Mouse (Mus musculus) CH12.LX (cell line): ENCODE data around the gene Cox15. TPM values are rescaled to one million over a fixed set of nuclear protein-coding genes. Genes with fewer than 3 reads are reported as not detected.

Experiments used
- DNase-seq: peaks from one replicate; pipeline ENCODE4 v3.0.0-alpha.2; 2013; ENCODE audit errors: extremely low read depth
- H3K27ac ChIP-seq: 2 replicates; pipeline ENCODE4 v1.5.1; 2012; ENCODE audit warnings: low read depth, mild to moderate bottlenecking, control low read depth, moderate library complexity; ENCODE audit not compliant: insufficient read depth
- H3K27me3 ChIP-seq: replicated peaks from 2 replicates; pipeline ENCODE3; 2012; ENCODE audit warnings: inconsistent platforms
- H3K36me3 ChIP-seq, 2 experiments: replicated peaks in 1 of 2; 2 replicates each; pipeline versions ENCODE3 to v1.6.1; 2012; ENCODE audit warnings: inconsistent platforms in 1 of 2, low read length in 1 of 2, mild to moderate bottlenecking in 1 of 2, mixed read lengths in 1 of 2, moderate library complexity in 1 of 2; ENCODE audit not compliant: control insufficient read depth in 1 of 2, insufficient read depth in 1 of 2
- H3K4me1 ChIP-seq, 2 experiments: 2 replicates each; pipeline ENCODE4 v1.6.1; 2012; ENCODE audit warnings: inconsistent platforms in 1 of 2, moderate library complexity in 1 of 2; ENCODE audit not compliant: insufficient read depth in 2 of 2, control insufficient read depth in 1 of 2
- H3K4me2 ChIP-seq: 2 replicates; pipeline ENCODE4 v1.6.1; 2012; ENCODE audit warnings: low read depth, mild to moderate bottlenecking, control low read depth; ENCODE audit not compliant: poor library complexity, insufficient read depth, severe bottlenecking
- H3K4me3 ChIP-seq, 3 experiments: fragments of 150-350 bp in 1 of 3; sonication (generic) in 1 of 3; replicated peaks in 1 of 3; 2 replicates each; pipeline versions ENCODE3 to v1.5.1; 2011 to 2012; ENCODE audit warnings: low read depth in 2 of 3, low read length in 2 of 3, mild to moderate bottlenecking in 2 of 3, moderate library complexity in 2 of 3, control low read depth in 1 of 3, improper control_type of control experiment in 1 of 3, inconsistent platforms in 1 of 3, mixed read lengths in 1 of 3; ENCODE audit not compliant: poor library complexity in 1 of 3
- H3K79me2 ChIP-seq: replicated peaks from 2 replicates; pipeline ENCODE4 v1.6.1; 2012; ENCODE audit warnings: mild to moderate bottlenecking, moderate library complexity; ENCODE audit not compliant: control insufficient read depth, poor library complexity, insufficient read depth, severe bottlenecking; ENCODE audit errors: extremely low read depth
- H3K9ac ChIP-seq: 2 replicates; pipeline ENCODE4 v1.6.1; 2012; ENCODE audit warnings: low read depth, mild to moderate bottlenecking, control low read depth, moderate library complexity; ENCODE audit not compliant: insufficient read depth
- H3K9me3 ChIP-seq: replicated peaks from 2 replicates; pipeline ENCODE3; 2012; ENCODE audit warnings: low read length, inconsistent platforms, mixed read lengths
- CHD1 ChIP-seq: IDR thresholded peaks from 2 replicates; pipeline ENCODE4 v1.6.1; 2012; ENCODE audit warnings: low read depth, low read length, improper control_type of control experiment, inconsistent platforms
- CHD2 ChIP-seq: IDR thresholded peaks from 2 replicates; pipeline ENCODE4 v1.6.1; 2011; ENCODE audit warnings: low read length, improper control_type of control experiment
- CTCF ChIP-seq, 2 experiments: IDR thresholded peaks in 1 of 2; conservative IDR thresholded peaks in 1 of 2; 2 replicates each; pipeline ENCODE4 v1.5.1; 2011 to 2012; ENCODE audit warnings: low read depth in 2 of 2, low read length in 2 of 2, improper control_type of control experiment in 1 of 2, inconsistent platforms in 1 of 2, mild to moderate bottlenecking in 1 of 2, moderate library complexity in 1 of 2
- E2F4 ChIP-seq: IDR thresholded peaks from 2 replicates; pipeline ENCODE4 v1.6.1; 2011; ENCODE audit warnings: low read depth, low read length, improper control_type of control experiment; ENCODE audit not compliant: insufficient replicate concordance
- ELF1 ChIP-seq: IDR thresholded peaks from 2 replicates; pipeline ENCODE4 v1.6.1; 2014; ENCODE audit warnings: low read depth, mild to moderate bottlenecking, inconsistent platforms, low read length, improper control_type of control experiment
- EP300 ChIP-seq: IDR thresholded peaks from 2 replicates; pipeline ENCODE4 v1.6.1; 2011; ENCODE audit warnings: low read length, improper control_type of control experiment
- ETS1 ChIP-seq: conservative IDR thresholded peaks from 2 replicates; pipeline ENCODE4 v1.6.1; 2012; ENCODE audit warnings: low read depth, mild to moderate bottlenecking, inconsistent platforms, low read length, improper control_type of control experiment, moderate library complexity
- HCFC1 ChIP-seq: IDR thresholded peaks from 2 replicates; pipeline ENCODE4 v1.6.1; 2012; ENCODE audit warnings: low read depth, mild to moderate bottlenecking, inconsistent platforms, low read length, improper control_type of control experiment
- JUN ChIP-seq: IDR thresholded peaks from 2 replicates; pipeline ENCODE4 v1.6.1; 2011; ENCODE audit warnings: low read depth, mild to moderate bottlenecking, low read length, improper control_type of control experiment, moderate library complexity; ENCODE audit not compliant: insufficient read depth
- JUND ChIP-seq: conservative IDR thresholded peaks from 2 replicates; pipeline ENCODE4 v1.6.1; 2011; ENCODE audit warnings: low read depth, low read length, improper control_type of control experiment
- KAT2A ChIP-seq: IDR thresholded peaks from 2 replicates; pipeline ENCODE4 v1.6.1; 2012; ENCODE audit warnings: low read length, improper control_type of control experiment, inconsistent platforms; ENCODE audit not compliant: insufficient replicate concordance
- MAFK ChIP-seq: IDR thresholded peaks from 2 replicates; pipeline ENCODE4 v1.6.1; 2011; ENCODE audit warnings: low read length, improper control_type of control experiment; ENCODE audit not compliant: insufficient replicate concordance
- MAX ChIP-seq: IDR thresholded peaks from 2 replicates; pipeline ENCODE4 v1.6.1; 2011; ENCODE audit warnings: low read length, improper control_type of control experiment
- MAZ ChIP-seq: IDR thresholded peaks from 2 replicates; pipeline ENCODE4 v1.6.1; 2012; ENCODE audit warnings: low read depth, mild to moderate bottlenecking, inconsistent platforms, low read length, improper control_type of control experiment, moderate library complexity
- MEF2A ChIP-seq: IDR thresholded peaks from 2 replicates; pipeline ENCODE4 v1.6.1; 2014; ENCODE audit warnings: low read depth, mild to moderate bottlenecking, inconsistent platforms, low read length, improper control_type of control experiment, borderline replicate concordance
- NELFE ChIP-seq: IDR thresholded peaks from 2 replicates; pipeline ENCODE4 v1.6.1; 2011; ENCODE audit warnings: low read depth, low read length, improper control_type of control experiment
- NRF1 ChIP-seq: IDR thresholded peaks from 2 replicates; pipeline ENCODE4 v1.6.1; 2014; ENCODE audit warnings: low read depth, mild to moderate bottlenecking, inconsistent platforms, low read length, improper control_type of control experiment, moderate library complexity
- PAX5 ChIP-seq: IDR thresholded peaks from 2 replicates; pipeline ENCODE4 v1.6.1; 2012; ENCODE audit warnings: low read length, inconsistent platforms, mixed read lengths
- POLR2A ChIP-seq: IDR thresholded peaks from 2 replicates; pipeline ENCODE4 v1.6.1; 2011; ENCODE audit warnings: low read depth, mild to moderate bottlenecking, improper control_type of control experiment, low read length
- POLR2AphosphoS2 ChIP-seq: IDR thresholded peaks from 2 replicates; pipeline ENCODE4 v1.6.1; 2011; ENCODE audit warnings: low read depth, low read length, improper control_type of control experiment
- RAD21 ChIP-seq: IDR thresholded peaks from 2 replicates; pipeline ENCODE4 v1.6.1; 2011; ENCODE audit warnings: low read depth, mild to moderate bottlenecking, low read length, improper control_type of control experiment, moderate library complexity
- RCOR1 ChIP-seq: conservative IDR thresholded peaks from 2 replicates; pipeline ENCODE4 v1.6.1; 2012; ENCODE audit warnings: low read depth, mild to moderate bottlenecking, inconsistent platforms, low read length, improper control_type of control experiment
- SIN3A ChIP-seq: IDR thresholded peaks from 2 replicates; pipeline ENCODE4 v1.6.1; 2012; ENCODE audit warnings: low read length, improper control_type of control experiment, inconsistent platforms
- SMC3 ChIP-seq: IDR thresholded peaks from 2 replicates; pipeline ENCODE4 v1.6.1; 2011; ENCODE audit warnings: low read depth, low read length, improper control_type of control experiment
- TCF12 ChIP-seq: IDR thresholded peaks from 2 replicates; pipeline ENCODE4 v1.6.1; 2014; ENCODE audit warnings: low read depth, mild to moderate bottlenecking, inconsistent platforms, low read length, improper control_type of control experiment
- UBTF ChIP-seq: IDR thresholded peaks from 2 replicates; pipeline ENCODE4 v1.6.1; 2012; ENCODE audit warnings: low read depth, mild to moderate bottlenecking, inconsistent platforms, low read length, improper control_type of control experiment, moderate library complexity
- USF1 ChIP-seq: IDR thresholded peaks from 2 replicates; pipeline ENCODE4 v1.6.1; 2014; ENCODE audit warnings: low read depth, mild to moderate bottlenecking, inconsistent platforms, low read length, improper control_type of control experiment
- USF2 ChIP-seq: conservative IDR thresholded peaks from 2 replicates; pipeline ENCODE4 v1.6.1; 2011; ENCODE audit warnings: low read depth, low read length, improper control_type of control experiment
- ZKSCAN1 ChIP-seq: IDR thresholded peaks from 2 replicates; pipeline ENCODE4 v1.6.1; 2012; ENCODE audit warnings: low read depth, inconsistent platforms, low read length, improper control_type of control experiment, borderline replicate concordance
- ZMIZ1 ChIP-seq: IDR thresholded peaks from 2 replicates; pipeline ENCODE4 v1.6.1; 2012; ENCODE audit warnings: low read depth, mild to moderate bottlenecking, inconsistent platforms, low read length, improper control_type of control experiment
- ZNF384 ChIP-seq: IDR thresholded peaks from 2 replicates; pipeline ENCODE4 v1.6.1; 2012; ENCODE audit warnings: low read depth, low read length, improper control_type of control experiment, inconsistent platforms
- dilution Hi-C: fragments of 300-500 bp; cut with MboI; formaldehyde crosslinking; loops from 2 replicates; pipeline ENCODE4 v1.14.3; 2020; ENCODE audit warnings: low sequenced_read_pairs; ENCODE audit not compliant: extremely low pct_unique_long_range_greater_than_20kb, extremely low pct_ligation_motif_present
- in situ Hi-C: fragments of 300-500 bp; cut with MboI; formaldehyde crosslinking; loops from 3 replicates; pipeline ENCODE4 v1.14.3; 2019; ENCODE audit warnings: low sequenced_read_pairs, low pct_ligation_motif_present, low pct_unique_long_range_greater_than_20kb, mixed read lengths
- polyA plus RNA-seq: library from polyadenylated mRNA; unstranded; fragments of >175 nt; gene quantifications from 2 replicates; pipeline ENCODE4 v1.2.1, GENCODE M21; 2012; ENCODE audit warnings: low read depth; ENCODE audit not compliant: insufficient read length
- total RNA-seq, 2 experiments: library from RNA; depleted of rRNA; stranded (reverse); fragments of 300-350 nt in 1 of 2; fragments of >200 nt in 1 of 2; gene quantifications; 2 replicates each; pipeline ENCODE4 v1.2.3; 2012 to 2014

Cox15 gene
- total and polyA plus RNA-seq, 3 experiments = 17.4 to 26.9 (median 18.1) TPM

- Histone ChIP-seq H3K4me3 (no peak overlapping the region), H3K9me3 (no peaks in the 10 kb centered on the region), H3K27me3 (no peaks in the 10 kb centered on the region), H3K79me2 (no peaks in the 10 kb centered on the region), H3K4me1 (peaks cover 10 to 35% of the 10 kb centered on the region in 2 experiments), H3K27ac (no peak overlapping the region), H3K36me3 (peaks cover 5 to 45% of the 10 kb centered on the region in 2 experiments), H3K9ac (no peak overlapping the region), H3K4me2 (no peak overlapping the region)
- no peak for DNase-seq
- in situ Hi-C loops (loop anchor here (5.0 kb wide), 1 partner anchor 35 kb away; no protein-coding TSS in a partner anchor), dilution Hi-C loops (no loop called here)
- no peak for TF ChIP-seq NELFE
- no peak for TF ChIP-seq POLR2A
- TF ChIP-seq HCFC1 = no peak
- TF ChIP-seq RCOR1 = no peak
- TF ChIP-seq RAD21 = no peak
- TF ChIP-seq MAZ = no peak
- no peak for TF ChIP-seq PAX5
- no peak for TF ChIP-seq SIN3A
- no peak for TF ChIP-seq MAFK
- no peak for TF ChIP-seq CHD1
- TF ChIP-seq E2F4 = no peak
- TF ChIP-seq ZMIZ1 = no peak
Measured at GRCm38 (mm10) chr19:43711971-43712370, 40.8 kb downstream of the Cox15 start.

DNA sequence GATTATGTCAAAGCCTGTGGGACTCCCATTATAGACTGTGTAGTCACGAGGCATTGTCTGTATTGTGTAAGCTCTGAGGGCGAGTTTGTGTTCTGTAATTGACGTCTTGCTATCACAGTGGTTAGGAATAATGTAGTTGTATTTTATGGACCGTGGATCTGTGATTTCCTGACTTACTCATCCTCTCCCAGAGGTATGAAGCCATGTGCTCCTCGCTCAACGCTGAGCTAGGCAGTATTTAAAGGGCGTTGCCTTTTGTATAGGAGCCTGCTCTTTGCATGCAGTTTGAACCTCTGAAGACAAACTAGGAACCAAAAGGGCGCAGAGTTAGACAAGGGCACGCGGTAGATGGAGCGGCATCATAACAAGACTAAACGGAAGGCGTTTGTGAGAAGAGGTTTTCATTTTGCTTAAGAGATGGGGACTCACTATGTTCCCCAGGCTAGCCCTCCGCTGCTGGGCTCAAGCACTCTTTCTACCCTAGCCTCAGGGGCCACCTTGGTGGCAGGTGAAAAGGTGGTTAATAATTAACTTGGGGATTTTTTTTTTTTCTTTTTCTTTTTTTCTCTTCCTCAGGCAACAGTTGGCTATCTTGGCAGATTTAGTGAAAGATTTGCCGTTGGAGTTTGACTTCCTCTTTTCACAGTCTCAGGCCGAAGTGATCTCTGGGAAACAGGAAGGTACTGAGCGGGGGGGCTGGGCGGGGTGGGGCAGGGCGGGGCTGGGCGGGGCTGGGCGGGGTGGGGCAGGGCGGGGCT is 41.5 kb downstream of the Cox15 start:
- H3K9me3 ChIP-seq = no peaks in the 10 kb centered on the region
- dilution Hi-C loops (no loop called here), in situ Hi-C loops (loop anchor here (5.0 kb wide), 1 partner anchor 34 kb away; no protein-coding TSS in a partner anchor)
- H3K4me3 ChIP-seq = peak overlapping the region; percentile 37 to 50 (median 44)
- H3K4me1 ChIP-seq = peaks cover 10 to 35% of the 10 kb centered on the region in 2 experiments
- peak overlapping the region; percentile 96 for H3K9ac ChIP-seq
- DNase-seq = peak; percentile 83
- H3K36me3 ChIP-seq = peaks cover 5 to 43% of the 10 kb centered on the region in 2 experiments
- H3K79me2 ChIP-seq = no peaks in the 10 kb centered on the region
- peak overlapping the region; percentile 85 for H3K4me2 ChIP-seq
- H3K27ac ChIP-seq = peak overlapping the region; percentile 91
- H3K27me3 ChIP-seq = no peaks in the 10 kb centered on the region
- TF ChIP-seq CHD1 = peak; percentile 69; the same call in 1 of the 2 replicates
- TF ChIP-seq RAD21 = no peak
- no peak for TF ChIP-seq ZKSCAN1
- no peak for TF ChIP-seq NRF1
- TF ChIP-seq UBTF = no peak
- TF ChIP-seq ZNF384 = peak; percentile 87
- TF ChIP-seq EP300 = no peak
- 0 out of 2 replicates have a peak, but pooled peaks have one; percentile 33 for TF ChIP-seq KAT2A
- no peak for TF ChIP-seq USF1
- 0 out of 2 replicates have a peak, but pooled peaks have one; percentile 9 for TF ChIP-seq JUND
- TF ChIP-seq MAFK = peak; percentile 84
- TF ChIP-seq ETS1 = no peak
- TF ChIP-seq POLR2AphosphoS2 = peak; percentile 60; the same call in 1 of the 2 replicates
- TF ChIP-seq HCFC1 = peak; percentile 46
- TF ChIP-seq TCF12 = peak; percentile 36; the same call in 1 of the 2 replicates
- TF ChIP-seq MAX = peak; percentile 94
- peak; percentile 80 for TF ChIP-seq ELF1
- TF ChIP-seq CHD2 = peak; percentile 35; the same call in 1 of the 2 replicates
- TF ChIP-seq JUN = 0 out of 2 replicates have a peak, but pooled peaks have one; percentile 2
- no peak for TF ChIP-seq CTCF (conservative IDR thresholded peaks at IDR 0.05 in 1 of 2, IDR thresholded peaks at IDR 0.05 in 1 of 2; ENCODE audit: low read depth in 2 of 2, low read length in 2 of 2)
- TF ChIP-seq USF2 = no peak
- no peak for TF ChIP-seq SMC3
- TF ChIP-seq E2F4 = no peak
- no peak for TF ChIP-seq MEF2A
